Mouse (Mus musculus): ENCODE data around the gene Gpr19. TPM values are rescaled to one million over a fixed set of nuclear protein-coding genes. Genes with fewer than 3 reads are reported as not detected.

The Gpr19 gene
- polyA plus RNA-seq (2012; rRNA removed): 21.5 and 24.8 TPM in 2 replicates

DNA sequence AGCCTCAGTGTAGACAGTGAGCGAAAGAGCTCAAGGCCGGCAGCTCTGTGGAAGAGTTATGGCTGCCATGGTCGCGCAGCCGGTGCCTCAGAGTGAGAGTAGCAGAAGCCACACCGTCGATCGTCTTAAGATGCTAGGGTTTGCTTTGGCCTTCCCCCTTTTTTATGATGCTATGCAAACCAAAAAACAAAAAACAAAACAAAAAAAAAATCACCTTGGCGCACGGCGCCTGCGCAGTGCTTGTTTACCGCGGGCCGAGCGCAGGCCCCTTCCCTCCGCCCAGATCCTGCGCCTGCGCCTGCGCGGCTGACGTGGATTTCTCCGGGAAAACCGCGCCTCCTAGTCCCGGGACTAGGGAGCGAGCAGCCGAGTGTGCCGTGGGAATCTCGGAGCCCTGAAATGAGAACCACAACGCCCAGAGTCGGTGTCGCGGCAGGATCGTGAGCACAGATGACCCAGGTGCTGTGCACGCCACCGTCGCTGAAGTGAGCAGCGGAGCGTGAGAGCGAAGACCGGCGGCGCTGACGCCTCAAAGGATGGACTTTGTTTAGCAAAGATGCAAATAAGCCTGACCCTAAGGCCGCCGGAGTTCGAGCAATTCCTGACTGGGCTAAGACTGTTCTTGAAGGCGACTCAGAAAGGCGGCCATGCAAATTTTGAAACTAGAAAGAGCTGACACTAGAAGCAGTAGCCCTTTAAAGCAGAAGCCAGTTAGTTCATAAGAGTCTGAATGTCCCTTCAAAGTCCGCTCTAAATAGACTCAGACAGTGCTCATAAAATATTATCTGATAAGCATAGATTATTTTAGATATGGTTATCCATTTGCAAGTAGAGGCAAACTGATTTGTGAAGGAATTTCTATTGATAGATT is at the start of gene Gpr19:
Gene Gpr19, minus strand, starts transcription at position 484 of the 871 bp plus-strand sequence.

DNA sequence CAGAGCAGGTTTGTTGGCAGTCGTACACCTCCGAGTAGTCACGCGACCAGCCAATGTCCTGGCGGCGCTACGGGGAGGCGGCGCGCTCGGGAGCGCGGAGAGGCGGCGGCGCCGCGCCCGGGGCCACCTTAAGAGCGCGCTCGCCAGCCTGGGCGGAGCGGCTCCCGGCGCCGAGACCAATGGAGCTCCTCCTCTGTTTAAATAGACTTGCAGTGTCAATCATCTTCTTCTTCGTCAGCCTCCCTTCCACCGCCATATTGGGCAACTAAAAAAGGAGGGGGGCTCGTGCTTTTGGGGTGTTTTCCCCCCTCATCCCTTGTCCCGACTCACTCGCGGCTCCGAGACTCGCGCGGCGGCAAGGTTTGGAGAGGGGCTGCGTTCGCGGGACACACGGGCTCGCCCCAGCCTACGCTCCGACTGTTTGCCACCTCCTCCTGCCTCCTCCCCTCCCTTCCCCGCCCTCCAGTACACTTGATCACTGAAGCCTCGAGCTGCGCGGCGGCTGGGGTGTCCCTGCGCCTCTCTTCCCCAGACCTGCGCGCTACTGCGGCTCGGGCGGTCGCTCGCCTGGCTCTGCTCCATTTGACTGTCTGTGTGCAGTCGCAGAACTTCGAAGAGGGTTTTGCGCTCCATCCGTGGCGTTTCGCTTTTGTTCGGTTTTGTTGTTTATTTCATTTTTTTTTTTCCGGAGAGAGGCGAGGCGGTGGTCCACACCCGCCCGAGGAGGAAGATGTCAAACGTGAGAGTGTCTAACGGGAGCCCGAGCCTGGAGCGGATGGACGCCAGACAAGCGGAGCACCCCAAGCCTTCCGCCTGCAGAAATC is 22.0 kb upstream of the Gpr19 start, which contains the start of gene Cdkn1b:
Gene Cdkn1b, plus strand, starts transcription at position 212 of the 824 bp plus-strand sequence.

DNA sequence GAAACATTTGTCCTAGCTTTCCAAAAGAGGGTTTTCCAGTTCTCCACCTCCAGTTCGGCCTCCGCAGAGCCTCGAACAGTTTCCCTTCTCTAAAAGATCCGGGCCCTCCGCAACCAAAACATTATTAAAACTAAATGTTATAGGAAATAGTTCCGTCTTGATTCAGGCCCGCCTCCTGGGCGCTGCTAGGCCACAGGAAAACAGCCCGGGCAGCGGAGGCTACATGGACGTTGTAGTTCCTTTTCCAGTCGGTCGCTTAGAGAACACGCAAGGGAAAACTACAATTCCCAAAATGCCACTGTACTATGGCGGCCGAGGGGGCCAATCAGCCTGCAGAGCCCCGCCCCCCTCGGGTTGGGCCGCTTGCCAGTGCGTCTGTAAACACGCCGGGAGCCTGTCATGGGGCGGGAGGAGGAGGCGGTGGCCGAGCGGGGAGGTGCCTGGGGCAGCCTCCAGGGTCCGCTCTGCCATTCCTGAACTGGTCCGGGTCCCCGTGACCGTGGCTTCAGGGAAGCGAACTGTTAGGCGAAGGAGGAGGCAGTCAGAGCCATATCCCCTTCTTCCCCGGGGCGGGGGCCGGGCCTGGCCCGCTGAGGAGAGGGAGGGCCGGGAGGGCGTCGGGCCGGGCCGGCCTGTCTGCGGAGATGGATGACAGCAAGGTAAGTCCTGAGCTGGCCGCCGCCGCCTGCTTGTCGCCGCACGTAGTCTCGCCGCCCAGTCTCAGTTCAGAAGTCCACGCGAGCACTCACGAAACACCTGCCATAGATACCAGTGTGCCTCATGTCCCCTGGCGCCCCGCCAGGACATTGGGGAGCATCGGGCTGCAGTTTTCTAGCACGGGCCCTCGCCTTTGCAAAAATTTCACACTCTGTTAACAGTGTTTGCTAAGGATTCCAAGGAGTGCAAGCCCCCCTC is 68.3 kb downstream of the Gpr19 start, which contains the start of gene Crebl2:
Gene Crebl2, plus strand, starts transcription at position 369 of the 915 bp plus-strand sequence.

Other genes starting within 250 kb of the Gpr19 start
- 15.9 and 18.9 TPM in 2 replicates for gene Dusp16, start 106.0 kb downstream of the Gpr19 start, polyA plus RNA-seq (2012; rRNA removed)
- gene Crebl2, start 68.4 kb downstream of the Gpr19 start, polyA plus RNA-seq (2012; rRNA removed): 4.7 TPM in 2 replicates
- 33.8 and 41.9 TPM in 2 replicates for gene Cdkn1b, start 21.8 kb upstream of the Gpr19 start, polyA plus RNA-seq (2012; rRNA removed)
- 1.7 and 2.8 TPM in 2 replicates for gene Apold1, start 83.1 kb upstream of the Gpr19 start, polyA plus RNA-seq (2012; rRNA removed)
- gene Ddx47, start 113.0 kb upstream of the Gpr19 start, polyA plus RNA-seq (2012; rRNA removed): 102 and 152 TPM in 2 replicates
- gene Gprc5a, start 167.1 kb upstream of the Gpr19 start, polyA plus RNA-seq (2012; rRNA removed): 0.72 and 1.4 TPM in 2 replicates
- gene Gprc5d, start 219.7 kb upstream of the Gpr19 start, polyA plus RNA-seq (2012; rRNA removed): 0.06 TPM in 1 of 2 replicates, not detected in the other

Measured in central nervous system, embryonic 11.5 days (tissue).